Mouse (Mus musculus) thymus, adult 2 months (tissue): ENCODE measurements around the gene Olfr798.

Source experiments
- CTCF ChIP-seq: fragments of 200-500 bp; IDR thresholded peaks from 2 replicates; pipeline ENCODE4 v1.5.1; 2012; ENCODE audit warnings: mild to moderate bottlenecking, control low read depth, low read length, moderate library complexity, borderline replicate concordance; ENCODE audit not compliant: control insufficient read depth, poor library complexity, insufficient read depth; ENCODE audit errors: extremely low read depth
- POLR2A ChIP-seq: fragments of 200-500 bp; IDR thresholded peaks from 2 replicates; pipeline ENCODE4 v1.6.1; 2012; ENCODE audit warnings: mild to moderate bottlenecking, low read length, control low read depth, moderate library complexity; ENCODE audit not compliant: control insufficient read depth, poor library complexity, insufficient read depth; ENCODE audit errors: extremely low read depth

- TF ChIP-seq CTCF: no peak
- TF ChIP-seq POLR2A: no peak
Measured at GRCm38 (mm10) chr10:129651763-129652162, 24.0 kb upstream of the Olfr798 start.
